Mouse (Mus musculus) left cerebral cortex, adult 2 months (tissue): ENCODE data around the gene Susd6. TPM values are rescaled to one million over a fixed set of nuclear protein-coding genes. Genes with fewer than 3 reads are reported as not detected.
"Not testable (repeated sequence)": the region's sequence is repeated elsewhere in the genome, so short reads cannot be mapped to it uniquely, and the experiment has no call there.

Experiments
- DNase-seq, 2 experiments: peaks; one replicate each; pipeline ENCODE4 v3.0.0; 2021 to 2022; ENCODE audit warnings: low spot score in 2 of 2, mixed read lengths in 1 of 2; ENCODE audit errors: extremely low spot score in 1 of 2
- H3K27ac ChIP-seq: fragments of 200-600 bp; 2 replicates; pipeline ENCODE4 v1.8.1; 2022
- H3K4me3 ChIP-seq: fragments of 200-600 bp; 2 replicates; pipeline ENCODE4 v1.8.1; 2022
- CTCF ChIP-seq: fragments of 200-600 bp; IDR thresholded peaks from 2 replicates; pipeline ENCODE4 v1.8.1; 2022; ENCODE audit warnings: antibody characterized with exemption, mild to moderate bottlenecking, moderate library complexity
- intact Hi-C: fragments of 180-260 bp; cut with DNase I; formaldehyde crosslinking; loops from one replicate; pipeline ENCODE4 v1.15.1; 2025
- total RNA-seq, 2 experiments: library from RNA; stranded (reverse); gene quantifications; 2 replicates each; pipeline ENCODE4 v1.2.3; 2021

Gene Susd6
- total RNA-seq, 2 experiments from 2014 or later: 37.0 TPM

GRCm38 (mm10) chr12:80817697-80818235 is 27.5 kb downstream of the Susd6 start:
- intact Hi-C loops: no loop called here
- Histone ChIP-seq H3K27ac (peak overlapping the region; percentile 61), H3K4me3 (no peak overlapping the region)
- no peak for DNase-seq
- no peak for TF ChIP-seq CTCF

- DNase-seq: peak in 1 of 2 experiments; percentile 24
- peak overlapping the region; percentile 61 for H3K27ac ChIP-seq
- intact Hi-C loops, H3K4me3 ChIP-seq: not testable (repeated sequence)
Measured at GRCm38 (mm10) chr12:80819020-80819419, 28.7 kb downstream of the Susd6 start.

GRCm38 (mm10) chr12:80821312-80822007 is 31.1 kb downstream of the Susd6 start:
- intact Hi-C loops: loop anchor here (2.0 to 5.0 kb wide), 2 partner anchors 19 to 56 kb away; no protein-coding TSS in a partner anchor
- Histone ChIP-seq H3K4me3 (no peak overlapping the region), H3K27ac (peak overlapping the region; percentile 61)
- no peak for DNase-seq
- TF ChIP-seq CTCF: no peak

- intact Hi-C loops: loop anchor here (5.0 kb wide), 1 partner anchor 55 kb away; no protein-coding TSS in a partner anchor
- Histone ChIP-seq H3K4me3 (no peak overlapping the region), H3K27ac (peak overlapping the region; percentile 58; the same call in 1 of the 2 replicates)
- DNase-seq: no peak
- TF ChIP-seq CTCF: no peak
Measured at GRCm38 (mm10) chr12:80822533-80822932, 32.2 kb downstream of the Susd6 start.

GRCm38 (mm10) chr12:80824202-80824601 is 33.9 kb downstream of the Susd6 start:
- intact Hi-C loops: loop anchor here (5.0 kb wide), 1 partner anchor 53 kb away; no protein-coding TSS in a partner anchor
- no peak overlapping the region for H3K4me3 ChIP-seq
- DNase-seq: no peak
- no peak for TF ChIP-seq CTCF
- H3K27ac ChIP-seq: peak overlapping the region; percentile 34; the same call in 1 of the 2 replicates

GRCm38 (mm10) chr12:80826423-80826822 is 36.1 kb downstream of the Susd6 start:
- Histone ChIP-seq H3K27ac (peak overlapping the region; percentile 51; the same call in 1 of the 2 replicates), H3K4me3 (no peak overlapping the region)
- DNase-seq: no peak
- intact Hi-C loops: loop anchor here (2.0 kb wide), 1 partner anchor 36 kb away; the partner anchor contains the start of gene Susd6
- TF ChIP-seq CTCF: no peak

GRCm38 (mm10) chr12:80827464-80828015 is 37.2 kb downstream of the Susd6 start:
- intact Hi-C loops: loop anchor here (2.0 kb wide), 1 partner anchor 37 kb away; the partner anchor contains the start of gene Susd6
- peak in 1 of 2 experiments; percentile 28 for DNase-seq
- H3K27ac ChIP-seq: peak overlapping the region; percentile 33
- TF ChIP-seq CTCF: no peak
- H3K4me3 ChIP-seq: no peak overlapping the region

GRCm38 (mm10) chr12:80828020-80828419 is 37.7 kb downstream of the Susd6 start:
- Histone ChIP-seq H3K27ac (peak overlapping the region; percentile 33; the same call in 1 of the 2 replicates), H3K4me3 (no peak overlapping the region)
- DNase-seq: no peak
- TF ChIP-seq CTCF: no peak
- intact Hi-C loops: no loop called here

GRCm38 (mm10) chr12:80828951-80829350 is 38.6 kb downstream of the Susd6 start:
- Histone ChIP-seq H3K4me3 (no peak overlapping the region), H3K27ac (peak overlapping the region; percentile 17; the same call in 1 of the 2 replicates)
- DNase-seq: no peak
- no peak for TF ChIP-seq CTCF
- intact Hi-C loops: no loop called here

GRCm38 (mm10) chr12:80830211-80830610 is 39.9 kb downstream of the Susd6 start:
- no peak for TF ChIP-seq CTCF
- H3K27ac ChIP-seq: 0 out of 2 replicates have a peak overlapping the region, but pooled peaks have one; percentile 3
- no peak overlapping the region for H3K4me3 ChIP-seq
- no peak for DNase-seq
- intact Hi-C loops: no loop called here

GRCm38 (mm10) chr12:80830820-80831219 is 40.5 kb downstream of the Susd6 start:
- intact Hi-C loops: no loop called here
- no peak overlapping the region for H3K4me3 ChIP-seq

GRCm38 (mm10) chr12:80832313-80832712 is 42.0 kb downstream of the Susd6 start:
- intact Hi-C loops: no loop called here
- Histone ChIP-seq H3K4me3 (no peak overlapping the region), H3K27ac (no peak overlapping the region)
- DNase-seq: no peak
- TF ChIP-seq CTCF: no peak

More at GRCm38 (mm10) chr12:80830820-80831219, 40.5 kb downstream of the Susd6 start:
- H3K27ac ChIP-seq: no peak overlapping the region
- no peak for DNase-seq
- no peak for TF ChIP-seq CTCF
